Mouse (Mus musculus) heart, embryonic 10.5 days (tissue): Measurements from ENCODE around the gene Rxfp2. TPM values are rescaled to one million over a fixed set of nuclear protein-coding genes. Genes with fewer than 3 reads are reported as not detected.

ENCODE experiments used
- DNase-seq: peaks from one replicate; pipeline ENCODE4 v3.0.0-alpha.2; 2017; ENCODE audit warnings: low spot score
- H3K27ac ChIP-seq: fragments of 300-500 bp; sonication (generic); 2 replicates; pipeline ENCODE4 v1.5.1; 2016; ENCODE audit warnings: mild to moderate bottlenecking
- H3K27me3 ChIP-seq: fragments of 300-500 bp; sonication (generic); 2 replicates; pipeline ENCODE4 v1.6.1; 2016; ENCODE audit warnings: mild to moderate bottlenecking; ENCODE audit not compliant: poor library complexity, insufficient read depth, severe bottlenecking
- H3K36me3 ChIP-seq: fragments of 300-500 bp; sonication (generic); 2 replicates; pipeline ENCODE4 v1.6.1; 2016; ENCODE audit warnings: mild to moderate bottlenecking, moderate library complexity
- H3K4me1 ChIP-seq: fragments of 300-500 bp; sonication (generic); 2 replicates; pipeline ENCODE4 v1.6.1; 2016; ENCODE audit warnings: mild to moderate bottlenecking
- H3K4me3 ChIP-seq: fragments of 300-500 bp; sonication (generic); 2 replicates; pipeline ENCODE4 v1.5.1; 2016; ENCODE audit warnings: mild to moderate bottlenecking, moderate library complexity
- H3K9me3 ChIP-seq: fragments of 300-500 bp; sonication (generic); 2 replicates; pipeline ENCODE4 v1.6.1; 2016; ENCODE audit warnings: mild to moderate bottlenecking, moderate library complexity
- WGBS: fragments of 180-500 bp; shearing (Covaris S2); methylation state at CpG from one replicate; pipeline ENCODE4 v1.1.7; 2016; 5-methylcytosine and 5-hydroxymethylcytosine counted together
- polyA plus RNA-seq: library from polyadenylated mRNA; unstranded; fragments of >200 nt; fragmentation: Nextera tagmentation; extraction: Ambion mirVana; gene quantifications from 2 replicates; pipeline ENCODE4 v1.2.1, GENCODE M21; 2016

The Rxfp2 gene
- polyA plus RNA-seq, 1 experiment from 2014 or later = 0.59 TPM

- Histone ChIP-seq H3K36me3 (no peaks in the 10 kb centered on the region), H3K4me3 (no peak overlapping the region), H3K4me1 (no peaks in the 10 kb centered on the region), H3K9me3 (no peaks in the 10 kb centered on the region), H3K27ac (no peak overlapping the region), H3K27me3 (no peaks in the 10 kb centered on the region)
- peak; percentile 63 for DNase-seq
- whole genome bisulfite sequencing = 73% methylated on average over 18 of the region's 18 CpGs
These were observed 4.1 kb downstream of the Rxfp2 start for GRCm38 (mm10) chr5:150022556-150022955.

- Histone ChIP-seq H3K4me3 (no peak overlapping the region), H3K4me1 (no peaks in the 10 kb centered on the region), H3K36me3 (no peaks in the 10 kb centered on the region), H3K9me3 (no peaks in the 10 kb centered on the region), H3K27ac (no peak overlapping the region), H3K27me3 (no peaks in the 10 kb centered on the region)
- DNase-seq = peak; percentile 74
- 90% methylated on average over 6 of the region's 6 CpGs for WGBS
These were observed 5.0 kb downstream of the Rxfp2 start for GRCm38 (mm10) chr5:150023476-150023875.

GRCm38 (mm10) chr5:150024188-150024587 is 5.7 kb downstream of the Rxfp2 start:
- Histone ChIP-seq H3K9me3 (no peaks in the 10 kb centered on the region), H3K27ac (no peak overlapping the region), H3K4me1 (no peaks in the 10 kb centered on the region), H3K36me3 (no peaks in the 10 kb centered on the region), H3K27me3 (no peaks in the 10 kb centered on the region), H3K4me3 (no peak overlapping the region)
- WGBS = 79% methylated on average over 2 of the region's 2 CpGs
- peak; percentile 48 for DNase-seq

GRCm38 (mm10) chr5:150024901-150025300 is 6.4 kb downstream of the Rxfp2 start:
- Histone ChIP-seq H3K27ac (no peak overlapping the region), H3K4me3 (no peak overlapping the region), H3K36me3 (no peaks in the 10 kb centered on the region), H3K4me1 (no peaks in the 10 kb centered on the region), H3K27me3 (no peaks in the 10 kb centered on the region), H3K9me3 (no peaks in the 10 kb centered on the region)
- peak; percentile 54 for DNase-seq
- WGBS = 91% methylated on average over 14 of the region's 14 CpGs

GRCm38 (mm10) chr5:150025326-150025725 is 6.9 kb downstream of the Rxfp2 start:
- Histone ChIP-seq H3K9me3 (no peaks in the 10 kb centered on the region), H3K36me3 (no peaks in the 10 kb centered on the region), H3K27me3 (no peaks in the 10 kb centered on the region), H3K27ac (no peak overlapping the region), H3K4me1 (no peaks in the 10 kb centered on the region), H3K4me3 (no peak overlapping the region)
- 91% methylated on average over 15 of the region's 15 CpGs for WGBS
- DNase-seq = peak; percentile 60

- peak; percentile 55 for DNase-seq
- H3K4me3 ChIP-seq = no peak overlapping the region
- peaks cover 4% of the 10 kb centered on the region; the same call in 1 of the 2 replicates for H3K4me1 ChIP-seq
- no peaks in the 10 kb centered on the region for H3K36me3 ChIP-seq
- WGBS = 83% methylated on average over 12 of the region's 12 CpGs
- H3K27ac ChIP-seq = no peak overlapping the region
- no peaks in the 10 kb centered on the region for H3K9me3 ChIP-seq
- no peaks in the 10 kb centered on the region for H3K27me3 ChIP-seq
These were observed 8.1 kb downstream of the Rxfp2 start for GRCm38 (mm10) chr5:150026509-150027087.

GRCm38 (mm10) chr5:150031201-150031600 is 12.7 kb downstream of the Rxfp2 start:
- H3K9me3 ChIP-seq = no peaks in the 10 kb centered on the region
- no peak overlapping the region for H3K4me3 ChIP-seq
- 53% methylated on average over 6 of the region's 6 CpGs for WGBS
- no peaks in the 10 kb centered on the region for H3K27me3 ChIP-seq
- no peak for DNase-seq
- H3K4me1 ChIP-seq = peaks cover 8% of the 10 kb centered on the region; the same call in 1 of the 2 replicates
- H3K27ac ChIP-seq = no peak overlapping the region
- no peaks in the 10 kb centered on the region for H3K36me3 ChIP-seq

DNA sequence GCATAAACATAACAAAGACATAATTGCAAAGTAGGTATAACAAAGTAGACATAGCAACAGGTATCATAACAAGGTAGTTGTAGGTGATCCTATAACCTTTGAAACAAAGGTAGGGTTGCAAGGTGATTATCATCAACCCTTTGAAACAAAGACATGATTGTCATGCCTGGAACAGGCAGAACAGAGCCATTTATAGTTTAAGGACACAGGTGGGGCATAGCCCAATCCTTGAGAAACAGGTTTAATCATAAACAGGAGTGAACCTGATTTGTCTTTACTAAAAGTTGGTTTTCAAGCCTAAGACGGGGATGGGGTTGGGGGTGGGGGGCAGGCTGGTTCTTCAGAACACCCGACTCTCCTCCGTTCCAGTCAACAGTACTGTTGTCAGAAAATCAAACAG is 13.2 kb downstream of the Rxfp2 start:
- no peaks in the 10 kb centered on the region for H3K36me3 ChIP-seq
- DNase-seq = peak; percentile 17
- no peak overlapping the region for H3K4me3 ChIP-seq
- WGBS = 77% methylated on average over 3 of the region's 3 CpGs
- peaks cover 8% of the 10 kb centered on the region; the same call in 1 of the 2 replicates for H3K4me1 ChIP-seq
- H3K9me3 ChIP-seq = no peaks in the 10 kb centered on the region
- H3K27ac ChIP-seq = no peak overlapping the region
- H3K27me3 ChIP-seq = no peaks in the 10 kb centered on the region

DNA sequence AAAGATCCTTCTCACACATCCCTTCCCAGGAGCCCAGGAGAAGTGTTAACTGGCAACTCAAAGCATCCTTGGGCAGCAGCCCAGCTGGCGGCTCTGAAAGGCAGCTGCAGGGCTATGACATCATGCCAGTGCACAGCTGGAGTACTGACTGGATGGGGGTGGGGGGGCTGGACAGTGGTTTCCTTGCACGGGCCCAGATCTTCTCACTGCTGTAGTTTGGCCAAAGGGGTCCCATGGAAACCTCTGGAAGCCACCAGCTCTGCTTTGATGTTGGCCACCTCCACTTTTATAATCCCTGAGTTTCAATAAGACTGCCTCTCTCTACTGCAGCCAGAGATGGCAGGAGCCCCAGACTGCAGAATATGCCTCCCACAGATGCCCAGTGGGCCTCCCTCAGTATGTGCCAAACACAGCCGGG is 13.6 kb downstream of the Rxfp2 start:
- H3K4me1 ChIP-seq = peaks cover 8% of the 10 kb centered on the region; the same call in 1 of the 2 replicates
- H3K27me3 ChIP-seq = no peaks in the 10 kb centered on the region
- H3K27ac ChIP-seq = no peak overlapping the region
- H3K36me3 ChIP-seq = no peaks in the 10 kb centered on the region
- peak; percentile 64 for DNase-seq
- no peaks in the 10 kb centered on the region for H3K9me3 ChIP-seq
- 48% methylated on average over 3 of the region's 3 CpGs for WGBS
- H3K4me3 ChIP-seq = no peak overlapping the region

GRCm38 (mm10) chr5:150036286-150036685 is 17.8 kb downstream of the Rxfp2 start:
- Histone ChIP-seq H3K4me1 (peaks cover 10% of the 10 kb centered on the region; the same call in 1 of the 2 replicates), H3K9me3 (no peaks in the 10 kb centered on the region), H3K4me3 (no peak overlapping the region), H3K27me3 (no peaks in the 10 kb centered on the region), H3K27ac (no peak overlapping the region), H3K36me3 (no peaks in the 10 kb centered on the region)
- WGBS = 85% methylated on average over 8 of the region's 8 CpGs
- no peak for DNase-seq

GRCm38 (mm10) chr5:150036918-150037317 is 18.4 kb downstream of the Rxfp2 start:
- no peak for DNase-seq
- Histone ChIP-seq H3K4me1 (peaks cover 9% of the 10 kb centered on the region; the same call in 1 of the 2 replicates), H3K27me3 (no peaks in the 10 kb centered on the region), H3K4me3 (no peak overlapping the region), H3K27ac (no peak overlapping the region), H3K36me3 (no peaks in the 10 kb centered on the region), H3K9me3 (0 out of 2 replicates have a peak, but pooled peaks cover 3% of the 10 kb centered on the region)
- WGBS = 44% methylated on average over 4 of the region's 4 CpGs

DNA sequence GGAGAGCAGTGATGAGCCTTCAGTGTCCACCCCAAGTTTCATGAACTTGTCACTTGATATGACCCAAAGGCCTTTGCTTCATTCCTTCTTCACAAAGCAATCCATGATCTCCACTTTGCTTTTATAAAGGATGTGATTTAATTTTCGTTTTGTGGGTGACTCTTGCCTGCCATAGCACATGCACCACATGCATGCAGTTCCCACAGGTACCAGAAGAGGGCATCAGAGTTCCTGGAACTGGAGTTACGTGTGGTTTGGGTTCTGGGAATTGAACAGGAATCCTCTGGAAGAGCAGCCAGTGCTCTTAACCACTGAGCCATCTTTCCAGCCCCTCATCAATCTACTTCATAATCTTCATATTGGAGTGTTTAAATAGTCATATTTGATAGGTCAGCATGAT is 26.1 kb downstream of the Rxfp2 start:
- Histone ChIP-seq H3K27me3 (no peaks in the 10 kb centered on the region), H3K9me3 (0 out of 2 replicates have a peak, but pooled peaks cover 3% of the 10 kb centered on the region), H3K36me3 (no peaks in the 10 kb centered on the region), H3K27ac (no peak overlapping the region), H3K4me3 (no peak overlapping the region), H3K4me1 (no peaks in the 10 kb centered on the region)
- DNase-seq = no peak
- 65% methylated on average over 2 of the region's 2 CpGs for WGBS

- no peaks in the 10 kb centered on the region for H3K36me3 ChIP-seq
- 77% methylated on average over 15 of the region's 15 CpGs for WGBS
- H3K4me3 ChIP-seq = no peak overlapping the region
- no peak for DNase-seq
- no peak overlapping the region for H3K27ac ChIP-seq
- H3K27me3 ChIP-seq = no peaks in the 10 kb centered on the region
- H3K9me3 ChIP-seq = 0 out of 2 replicates have a peak, but pooled peaks cover 3% of the 10 kb centered on the region
- H3K4me1 ChIP-seq = no peaks in the 10 kb centered on the region
These were observed 28.0 kb downstream of the Rxfp2 start for GRCm38 (mm10) chr5:150046438-150046837.

DNA sequence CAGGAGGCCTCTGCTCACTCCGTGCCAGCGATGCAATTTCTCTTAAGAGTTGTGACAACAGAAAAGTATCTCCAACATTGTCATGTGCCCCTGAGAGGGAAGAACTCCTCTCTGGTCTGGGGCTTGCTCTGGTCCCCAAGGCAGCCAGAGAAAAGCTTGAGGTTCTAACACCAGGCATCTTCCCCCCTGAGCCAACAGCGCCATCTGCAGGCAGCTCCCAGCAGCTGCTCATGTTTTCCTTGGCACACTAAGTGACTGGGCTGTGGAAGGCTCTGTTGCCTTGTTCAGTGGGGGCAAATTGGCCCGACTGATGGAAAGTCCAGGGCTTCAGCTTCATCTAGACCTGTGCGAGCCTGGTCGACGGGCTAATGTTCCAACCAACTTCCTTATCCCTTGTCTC is 31.5 kb downstream of the Rxfp2 start:
- H3K36me3 ChIP-seq = no peaks in the 10 kb centered on the region
- no peak for DNase-seq

More for the DNA sequence above, 31.5 kb downstream of the Rxfp2 start:
- H3K9me3 ChIP-seq = no peaks in the 10 kb centered on the region
- H3K4me1 ChIP-seq = no peaks in the 10 kb centered on the region
- no peak overlapping the region for H3K4me3 ChIP-seq
- H3K27me3 ChIP-seq = no peaks in the 10 kb centered on the region
- WGBS = 49% methylated on average over 7 of the region's 7 CpGs
- no peak overlapping the region for H3K27ac ChIP-seq
